Mouse (Mus musculus) cerebellum, adult 11-12 months (tissue): ENCODE data around the gene Taf5.
A peak's percentile ranks its signal among the peaks of the same experiment; 100 is the strongest.

Source experiments
- DNase-seq: peaks from one replicate; pipeline ENCODE4 v3.0.0; 2022

The Taf5 gene

DNA sequence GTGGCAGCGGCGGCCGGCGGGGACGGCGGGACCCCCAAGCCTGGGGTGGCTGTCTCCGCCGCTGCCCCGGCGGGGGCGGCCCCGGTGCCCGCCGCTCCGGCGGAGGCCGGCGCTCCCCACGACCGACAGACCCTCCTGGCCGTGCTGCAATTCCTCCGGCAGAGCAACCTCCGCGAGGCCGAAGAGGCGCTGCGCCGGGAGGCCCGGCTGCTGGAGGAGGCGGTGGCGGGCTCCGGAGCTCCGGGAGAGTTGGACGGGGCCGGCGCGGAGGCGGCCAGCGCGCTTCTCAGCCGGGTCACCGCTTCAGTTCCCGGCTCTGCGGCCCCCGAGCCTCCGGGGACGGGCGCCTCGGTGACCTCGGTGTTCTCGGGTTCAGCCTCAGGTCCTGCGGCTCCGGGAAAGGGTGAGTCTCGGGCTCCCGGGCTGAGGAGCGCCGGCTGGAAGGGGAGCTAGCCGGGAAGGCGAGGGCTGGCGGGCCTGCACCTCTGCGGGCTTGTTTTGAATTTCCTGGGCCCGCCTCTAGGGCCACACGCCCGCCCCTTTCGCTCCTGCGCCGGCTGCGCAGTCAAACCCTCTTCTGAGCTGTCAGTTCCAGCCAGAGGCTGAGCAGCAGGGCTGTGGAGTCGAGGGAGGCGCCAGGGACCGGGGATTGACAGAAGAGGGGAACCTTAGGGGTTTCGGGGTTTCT lies 522 bp downstream of the Taf5 start:
- DNase-seq: peak; percentile 75

DNA sequence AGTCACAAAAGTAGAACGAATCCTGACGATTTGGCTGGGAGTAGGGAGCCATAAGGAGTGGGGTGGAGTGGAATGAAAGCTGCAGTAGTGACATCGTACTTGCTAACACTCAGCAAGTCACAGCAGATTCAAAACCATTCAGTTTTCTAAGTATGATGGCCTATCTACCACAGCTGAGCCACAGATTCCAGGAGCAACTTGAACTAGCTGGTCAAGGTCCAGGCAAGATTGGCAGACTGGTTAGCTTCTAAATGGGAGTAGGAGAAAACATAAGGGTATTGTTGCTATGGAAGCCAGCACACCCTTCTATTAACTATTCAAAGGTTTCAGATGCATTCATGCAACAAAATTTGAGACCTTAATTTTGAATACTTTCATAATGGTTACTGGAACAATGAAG lies 20.7 kb downstream of the Taf5 start:
- DNase-seq: no peak

DNA sequence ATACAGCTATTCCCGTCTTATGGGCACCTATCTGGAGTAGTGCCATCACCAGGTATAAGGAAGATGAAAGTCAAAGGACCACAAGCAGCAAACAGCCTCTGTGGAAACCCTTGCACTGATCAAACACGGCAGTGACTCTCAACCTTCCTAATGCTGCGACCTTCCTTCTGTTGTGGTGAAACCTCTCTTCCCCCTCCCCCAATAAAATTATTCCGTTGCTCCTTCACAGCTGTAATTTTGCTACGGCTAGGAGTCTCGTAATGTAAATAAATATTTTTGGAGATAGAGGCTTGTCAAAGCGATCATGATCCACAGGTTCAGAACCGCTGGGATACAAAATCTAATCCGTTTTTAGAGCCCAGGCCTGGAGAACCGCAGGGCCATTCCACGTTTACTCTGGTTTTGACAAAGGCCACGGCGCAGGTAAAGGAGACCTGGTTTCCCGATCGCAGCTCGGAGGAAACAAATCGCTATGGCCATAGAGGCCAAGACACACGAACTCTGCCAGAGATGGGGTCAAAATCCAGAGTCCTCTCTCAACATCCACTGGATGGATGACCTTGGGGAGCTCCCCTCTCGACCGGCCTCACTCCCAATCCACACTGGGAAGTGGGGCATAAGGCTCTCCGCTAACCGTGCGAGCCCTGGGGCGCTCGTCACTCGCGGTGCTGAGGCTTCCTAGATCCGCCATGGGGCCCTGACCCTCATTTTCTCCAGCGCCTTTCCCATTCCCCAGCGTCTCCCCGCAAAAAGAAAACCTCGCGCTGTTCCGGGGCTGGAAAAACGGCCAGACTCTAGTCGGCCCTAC lies 22.4 kb downstream of the Taf5 start:
- DNase-seq: no peak

DNA sequence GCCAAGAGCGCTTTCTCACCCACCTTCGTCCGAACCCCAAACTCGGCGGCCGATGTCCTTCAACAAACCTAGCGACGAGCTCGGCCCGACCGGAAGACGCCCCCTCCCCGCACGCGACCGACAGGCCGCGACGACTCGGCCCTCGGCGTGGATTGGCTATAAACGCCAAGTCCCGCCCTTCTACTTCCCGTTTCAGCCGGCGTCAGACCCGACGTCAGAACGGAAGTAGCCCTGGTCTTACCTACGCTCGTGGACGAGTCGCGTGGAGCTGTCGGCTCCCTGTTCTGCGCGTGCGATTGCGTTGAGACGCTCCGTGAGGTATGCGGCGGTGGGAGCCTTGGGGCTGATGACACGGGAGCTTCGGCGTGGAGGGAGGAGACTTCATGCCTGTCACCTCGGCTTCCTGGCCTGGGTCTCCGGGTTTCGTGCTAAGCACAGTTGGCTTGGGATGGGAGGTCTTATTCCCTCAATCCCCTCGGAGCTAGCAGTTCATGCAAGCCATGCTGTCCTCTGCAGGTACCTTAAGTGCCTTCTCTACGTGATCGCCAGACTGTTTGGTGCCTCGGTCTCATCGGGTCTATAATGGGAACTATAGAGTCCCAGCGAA lies 23.1 kb downstream of the Taf5 start, which contains the start of the genes Usmg5 and Pdcd11:
TSS of gene Usmg5 (minus strand) at position 98 of the 607 bp plus-strand sequence.
TSS of gene Pdcd11 (plus strand) at position 219 of the 607 bp plus-strand sequence.
- DNase-seq: peak; percentile 96

DNA sequence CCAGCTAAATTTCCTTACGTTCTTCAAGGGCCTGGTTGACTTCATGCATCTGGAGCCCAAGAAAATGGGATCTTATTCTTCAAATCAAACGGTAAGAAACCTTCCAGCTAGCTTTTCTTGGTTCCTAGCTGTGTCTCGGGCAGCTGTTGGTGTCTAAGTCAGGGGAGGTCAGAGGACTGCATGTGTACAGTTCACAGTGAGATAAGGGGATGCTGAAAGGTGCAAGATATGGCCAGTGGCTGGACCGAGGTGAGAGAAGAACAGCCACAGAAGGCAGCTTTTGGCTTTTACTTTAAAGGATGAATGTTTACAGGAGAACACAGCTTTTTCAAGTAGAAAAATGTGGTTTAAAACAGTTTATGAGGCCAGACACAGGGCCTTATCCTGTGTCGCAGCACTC lies 33.5 kb downstream of the Taf5 start:
- no peak for DNase-seq

DNA sequence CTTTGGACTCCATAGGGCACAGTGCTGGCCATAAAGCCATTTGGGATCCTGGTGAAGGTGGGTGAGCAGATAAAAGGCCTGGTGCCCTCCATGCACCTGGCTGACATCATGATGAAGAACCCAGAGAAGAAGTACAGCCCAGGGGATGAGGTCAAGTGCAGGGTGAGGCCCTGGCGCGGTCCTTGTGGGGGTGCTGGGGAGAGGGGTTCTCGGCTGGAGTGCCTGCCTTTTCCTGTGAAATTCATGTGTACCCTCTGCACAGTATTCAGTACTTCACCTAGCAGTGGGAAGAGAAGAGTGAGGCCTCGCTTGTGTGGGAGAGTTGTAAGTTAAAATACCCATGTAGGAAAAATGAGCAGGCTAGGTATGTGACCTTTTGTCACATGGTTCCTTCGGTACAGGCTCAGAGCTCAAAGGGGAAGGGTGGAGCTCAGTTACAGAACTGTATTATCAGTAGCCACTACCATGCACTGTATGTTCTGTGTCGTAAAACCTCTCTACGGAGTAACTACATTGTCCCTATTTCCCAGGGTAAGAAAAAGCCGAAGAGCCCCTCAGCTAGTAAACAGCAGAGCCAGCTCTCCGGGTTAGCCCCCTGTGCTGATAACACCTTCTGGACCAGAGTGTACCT lies 37.2 kb downstream of the Taf5 start:
- no peak for DNase-seq

DNA sequence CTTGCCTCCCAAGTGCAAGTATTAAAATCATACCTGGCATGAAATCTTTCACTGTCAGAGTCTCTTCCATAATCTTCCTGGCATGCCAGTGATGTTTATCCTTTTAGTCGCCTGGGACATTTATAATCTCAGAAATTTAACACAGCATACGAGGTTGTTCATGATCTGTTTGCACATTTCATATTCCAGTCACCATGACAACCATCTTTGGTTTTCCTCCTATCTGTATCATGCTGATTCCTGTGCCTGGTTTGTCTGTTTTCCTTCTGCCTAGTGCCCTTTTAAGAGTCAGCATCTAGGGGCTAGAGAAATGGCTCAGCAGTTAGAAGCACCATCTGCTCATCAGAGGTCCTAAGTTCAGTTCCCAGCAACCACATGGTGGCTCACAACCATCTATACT lies 51.1 kb downstream of the Taf5 start:
- no peak for DNase-seq

DNA sequence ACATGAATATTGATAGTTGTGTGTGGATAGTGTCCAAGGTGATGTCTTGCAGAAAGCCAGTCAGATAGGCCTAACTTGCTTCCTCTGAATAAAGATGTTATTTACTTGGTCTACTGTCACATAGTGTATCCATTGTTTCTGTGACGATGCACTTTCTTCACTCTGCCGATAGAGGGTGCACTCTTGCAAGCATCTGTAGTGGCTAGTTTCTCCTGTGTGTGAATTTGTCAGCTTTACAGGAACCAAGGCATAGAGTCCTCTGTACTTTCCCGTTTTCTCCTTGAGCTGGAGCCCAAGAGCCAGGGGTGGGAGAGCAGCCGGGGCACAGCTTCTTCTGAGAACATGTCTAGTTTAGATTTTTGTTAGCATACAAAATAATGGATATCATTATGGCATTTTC lies 53.5 kb downstream of the Taf5 start:
- no peak for DNase-seq

DNA sequence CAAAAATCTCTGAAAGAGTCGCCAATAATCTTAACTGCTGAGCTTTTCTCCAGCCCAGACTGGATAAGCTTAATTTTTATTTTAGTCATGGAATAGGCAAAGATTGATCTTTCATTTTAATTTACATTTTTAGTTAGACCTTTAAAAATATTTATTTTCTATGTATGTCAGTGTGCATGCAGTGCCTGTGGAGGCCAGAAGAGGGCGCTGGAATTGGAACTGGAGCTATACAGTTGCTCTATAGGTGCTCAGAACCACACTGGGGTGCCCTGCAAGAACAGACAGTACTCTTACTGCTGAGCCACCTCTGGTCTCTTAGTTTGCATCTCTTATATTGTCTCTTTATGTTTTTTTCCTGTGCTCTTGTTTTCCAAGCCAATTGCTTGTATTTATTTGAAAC lies 55.3 kb downstream of the Taf5 start:
- DNase-seq: no peak

DNA sequence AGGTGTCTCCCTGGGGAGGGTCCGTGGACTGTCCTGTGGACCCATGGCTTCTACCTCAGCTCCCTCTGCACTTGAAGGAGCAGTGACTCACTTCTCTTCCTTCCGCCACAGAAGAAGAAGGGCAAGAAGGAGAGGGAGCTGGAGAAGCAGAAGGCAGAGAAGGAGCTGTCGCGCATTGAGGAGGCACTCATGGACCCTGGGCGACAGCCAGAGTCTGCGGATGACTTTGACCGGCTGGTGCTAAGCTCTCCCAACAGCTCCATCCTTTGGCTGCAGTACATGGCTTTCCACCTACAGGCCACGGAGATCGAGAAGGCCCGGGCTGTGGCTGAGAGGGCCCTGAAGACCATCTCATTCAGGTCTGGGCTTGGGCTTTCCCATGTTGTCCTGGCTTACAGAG lies 60.6 kb downstream of the Taf5 start:
- no peak for DNase-seq

DNA sequence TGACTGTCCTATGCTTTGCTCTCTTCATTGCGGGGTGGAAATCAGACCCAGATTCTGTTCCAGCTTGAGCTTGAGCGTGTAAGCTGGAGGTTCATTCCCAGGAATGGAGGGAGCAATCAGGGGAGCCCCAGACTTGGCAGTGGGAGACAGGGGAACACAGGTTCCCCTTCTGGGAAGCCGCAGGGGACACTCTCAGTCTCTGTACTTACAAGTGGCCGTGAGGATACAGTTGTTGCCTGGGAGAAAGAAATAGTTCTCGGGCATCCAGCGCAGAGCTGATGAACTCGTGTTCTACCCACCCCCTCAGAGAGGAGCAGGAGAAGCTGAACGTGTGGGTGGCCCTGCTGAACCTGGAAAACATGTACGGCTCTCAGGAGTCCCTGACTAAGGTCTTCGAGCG lies 61.3 kb downstream of the Taf5 start:
- no peak for DNase-seq

DNA sequence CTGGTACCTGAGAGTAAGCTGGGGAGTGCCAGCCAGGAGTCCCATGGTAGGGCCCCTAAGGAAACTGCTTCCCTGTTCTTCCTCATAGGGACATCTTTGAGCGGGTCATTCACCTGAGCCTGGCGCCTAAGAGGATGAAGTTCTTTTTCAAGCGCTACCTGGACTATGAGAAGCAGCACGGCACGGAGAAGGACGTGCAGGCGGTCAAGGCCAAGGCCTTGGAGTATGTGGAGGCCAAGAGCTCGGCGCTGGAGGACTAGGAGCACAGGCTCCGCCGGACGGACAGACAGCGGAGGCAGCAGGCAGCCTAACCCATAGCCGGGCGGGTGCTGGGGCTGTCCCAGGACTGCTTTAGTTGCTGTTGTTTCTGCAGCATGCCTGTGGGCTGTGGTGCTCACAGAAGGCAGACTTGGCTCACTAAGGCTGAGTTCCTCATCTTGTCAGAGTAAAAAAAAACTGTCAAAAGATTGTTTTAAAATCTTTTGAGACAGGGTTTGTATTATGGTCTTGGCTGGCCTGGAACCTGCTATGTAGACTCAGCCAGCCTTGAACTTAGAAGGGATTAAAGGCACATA lies 63.1 kb downstream of the Taf5 start:
- DNase-seq: no peak
